Mouse (Mus musculus): ENCODE data around the gene Churc1. TPM values are rescaled to one million over a fixed set of nuclear protein-coding genes. Genes with fewer than 3 reads are reported as not detected.

Churc1 gene
- polyA plus RNA-seq, 1 experiment from 2014 or later, result 87.2 TPM

Other genes starting within 250 kb of the Churc1 start
- gene Plekhg3, start 234.6 kb upstream of the Churc1 start, polyA plus RNA-seq (2016; fragmentation: Nextera tagmentation; extraction: Ambion mirVana), result 6.2 and 7.4 TPM in 2 replicates
- gene Sptb, start 55.0 kb upstream of the Churc1 start, polyA plus RNA-seq (2016; fragmentation: Nextera tagmentation; extraction: Ambion mirVana), result 1.3 and 1.7 TPM in 2 replicates
- 41.7 and 45.4 TPM in 2 replicates for gene Fntb, start 51 bp downstream of the Churc1 start, polyA plus RNA-seq (2016; fragmentation: Nextera tagmentation; extraction: Ambion mirVana)
- 0.65 and 1.2 TPM in 2 replicates for gene Gpx2, start 30.0 kb downstream of the Churc1 start, polyA plus RNA-seq (2016; fragmentation: Nextera tagmentation; extraction: Ambion mirVana)
- 17.6 and 18.6 TPM in 2 replicates for gene Rab15, start 57.4 kb downstream of the Churc1 start, polyA plus RNA-seq (2016; fragmentation: Nextera tagmentation; extraction: Ambion mirVana)
- 14.0 and 15.2 TPM in 2 replicates for gene Max, start 196.7 kb downstream of the Churc1 start, polyA plus RNA-seq (2016; fragmentation: Nextera tagmentation; extraction: Ambion mirVana)

Measured in limb, embryonic 12.5 days (tissue).